Mouse (Mus musculus) embryonic facial prominence, embryonic 11.5 days (tissue): ENCODE results near the gene Cd9. TPM values are rescaled to one million over a fixed set of nuclear protein-coding genes. Genes with fewer than 3 reads are reported as not detected.
A peak's percentile ranks its signal among the peaks of the same experiment; 100 is the strongest.

Experiments
- ATAC-seq: fragments of 200-750 bp; cut with Nextera tagmentation; replicated peaks from 2 replicates; pipeline ENCODE4 v1.8.0; 2017; ENCODE audit warnings: low read depth; ENCODE audit not compliant: insufficient number of reproducible peaks, low FRiP score, low TSS enrichment
- DNase-seq: peaks from one replicate; pipeline ENCODE4 v3.0.0-alpha.2; 2015; ENCODE audit warnings: low spot score
- H3K27ac ChIP-seq: fragments of 300-500 bp; sonication (generic); replicated peaks from 2 replicates; pipeline ENCODE4 v1.5.1; 2014; ENCODE audit warnings: mild to moderate bottlenecking, low read depth, low read length, control low read depth
- H3K27me3 ChIP-seq: fragments of 300-500 bp; sonication (generic); 2 replicates; pipeline ENCODE4 v1.6.1; 2014; ENCODE audit warnings: mild to moderate bottlenecking, low read length, moderate library complexity, mixed read lengths; ENCODE audit not compliant: control insufficient read depth, insufficient read depth
- H3K36me3 ChIP-seq: fragments of 300-500 bp; sonication (generic); replicated peaks from 2 replicates; pipeline ENCODE4 v1.6.1; 2014; ENCODE audit warnings: low read depth, mild to moderate bottlenecking, low read length, moderate library complexity, mixed read lengths; ENCODE audit not compliant: control insufficient read depth, insufficient read depth
- H3K4me1 ChIP-seq: fragments of 300-500 bp; sonication (generic); 2 replicates; pipeline ENCODE4 v1.6.1; 2014; ENCODE audit warnings: low read length, mixed read lengths; ENCODE audit not compliant: control insufficient read depth, insufficient read depth
- H3K4me2 ChIP-seq: fragments of 300-500 bp; sonication (generic); 2 replicates; pipeline ENCODE4 v1.6.1; 2014; ENCODE audit warnings: low read depth, mild to moderate bottlenecking, control low read depth, low read length, moderate library complexity
- H3K4me3 ChIP-seq: fragments of 300-500 bp; sonication (generic); 2 replicates; pipeline ENCODE4 v1.5.1; 2014; ENCODE audit warnings: low read depth, low read length, control low read depth
- H3K9ac ChIP-seq: fragments of 300-500 bp; sonication (generic); replicated peaks from 2 replicates; pipeline ENCODE4 v1.6.1; 2014; ENCODE audit warnings: mild to moderate bottlenecking, control low read depth, low read length
- H3K9me3 ChIP-seq: fragments of 300-500 bp; sonication (generic); replicated peaks from 2 replicates; pipeline ENCODE4 v1.6.1; 2016; ENCODE audit warnings: mild to moderate bottlenecking, low read length, inconsistent platforms, mixed read lengths; ENCODE audit not compliant: control insufficient read depth
- WGBS: fragments of 180-500 bp; shearing (Covaris S2); extraction: QIAGEN DNeasy Blood & Tissue Kit; methylation state at CpG from one replicate; pipeline ENCODE4 v1.1.7; 2014; 5-methylcytosine and 5-hydroxymethylcytosine counted together
- polyA plus RNA-seq: library from polyadenylated mRNA; unstranded; fragments of >200 nt; fragmentation: Nextera tagmentation; extraction: Ambion mirVana; gene quantifications from 2 replicates; pipeline ENCODE4 v1.2.1, GENCODE M21; 2014

Cd9 gene
- polyA plus RNA-seq, 1 experiment from 2014 or later, result 55.4 TPM

DNA sequence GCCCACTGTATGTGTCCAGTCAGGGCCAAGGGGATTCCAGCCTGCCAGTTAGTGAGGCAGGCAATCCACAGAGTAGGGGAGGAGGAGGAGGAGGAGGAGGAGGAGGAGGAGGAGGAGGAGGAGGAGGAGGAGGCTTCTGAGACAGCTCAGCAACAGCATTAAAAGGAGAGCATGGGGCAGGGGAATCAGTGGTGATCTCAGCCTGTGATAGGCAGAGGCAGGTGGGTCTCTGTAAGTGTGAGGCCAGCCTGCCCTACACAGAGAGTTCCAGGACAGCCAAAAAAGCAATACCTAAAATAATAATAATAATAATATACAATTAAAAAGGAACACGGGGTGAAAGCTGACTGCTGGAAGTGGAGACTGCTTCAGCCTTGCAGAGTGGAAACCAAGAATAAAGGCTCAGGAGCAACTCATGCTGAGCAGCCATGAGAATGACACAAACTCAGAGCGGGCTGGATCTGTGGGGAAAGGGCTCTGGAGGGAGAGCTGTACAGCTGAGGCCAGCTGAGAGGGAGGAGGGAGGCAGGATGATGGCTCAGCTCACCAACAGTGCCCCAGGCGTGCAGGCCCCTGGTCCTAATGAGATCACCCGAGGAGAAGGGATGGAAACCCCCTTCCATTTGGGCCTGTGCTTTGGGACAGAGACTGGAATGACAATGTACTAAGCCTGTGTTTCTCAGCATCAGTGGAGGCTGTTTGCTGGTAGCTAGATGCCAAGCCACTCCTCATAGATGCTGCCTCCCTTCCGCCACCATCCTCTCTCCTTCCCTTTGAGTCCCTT, 59.7 kb downstream of the Cd9 start:
- no peaks in the 10 kb centered on the region for H3K27me3 ChIP-seq
- H3K4me3 ChIP-seq, result no peak overlapping the region
- no peaks in the 10 kb centered on the region for H3K9me3 ChIP-seq
- no peak overlapping the region for H3K9ac ChIP-seq
- H3K4me2 ChIP-seq, result no peak overlapping the region
- H3K4me1 ChIP-seq, result no peaks in the 10 kb centered on the region
- H3K27ac ChIP-seq, result no peak overlapping the region
- H3K36me3 ChIP-seq, result no peaks in the 10 kb centered on the region
- 60% methylated on average over 5 of the region's 5 CpGs for WGBS
- ATAC-seq, result no peak
- DNase-seq, result no peak

DNA sequence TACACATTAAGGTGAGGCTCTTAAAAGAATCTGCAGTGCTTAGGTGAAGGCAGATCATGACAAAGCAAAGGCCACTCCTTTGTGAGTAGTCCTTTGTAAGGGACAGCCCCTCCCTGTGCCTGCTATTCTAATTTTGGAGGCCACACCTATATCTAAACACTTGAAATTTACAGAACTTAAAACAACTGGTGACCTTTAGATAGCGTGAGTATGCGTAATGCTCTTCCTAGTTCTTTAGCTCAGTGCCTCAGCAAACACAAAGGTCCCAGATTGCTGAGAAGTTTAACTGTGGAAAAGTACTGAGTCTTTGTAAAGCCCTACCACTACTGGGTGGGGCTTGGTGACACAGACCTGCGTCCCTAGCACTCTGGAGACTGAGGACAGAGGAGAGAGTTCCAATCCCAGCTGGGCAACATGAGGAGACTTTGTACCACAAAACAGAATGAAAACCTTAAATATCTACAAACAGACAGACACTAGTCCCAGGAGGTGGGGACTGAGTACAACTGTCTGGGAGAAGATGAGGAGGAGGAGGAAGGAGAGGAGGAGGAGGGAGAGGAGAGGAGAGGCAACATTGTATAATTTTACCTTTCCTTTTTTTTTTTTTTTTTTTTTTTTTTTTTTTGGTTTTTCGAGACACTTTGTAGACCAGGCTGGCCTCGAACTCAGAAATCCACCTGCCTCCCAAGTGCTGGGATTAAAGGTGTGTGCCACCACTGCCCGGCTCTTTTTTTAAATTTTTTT, 60.7 kb downstream of the Cd9 start:
- Histone ChIP-seq H3K36me3 (no peaks in the 10 kb centered on the region), H3K9ac (no peak overlapping the region), H3K4me3 (no peak overlapping the region), H3K27me3 (no peaks in the 10 kb centered on the region), H3K4me2 (no peak overlapping the region), H3K27ac (no peak overlapping the region), H3K4me1 (no peaks in the 10 kb centered on the region), H3K9me3 (no peaks in the 10 kb centered on the region)
- ATAC-seq (no peak), DNase-seq (no peak)
- WGBS, result 78% methylated on average over 6 of the region's 6 CpGs

DNA sequence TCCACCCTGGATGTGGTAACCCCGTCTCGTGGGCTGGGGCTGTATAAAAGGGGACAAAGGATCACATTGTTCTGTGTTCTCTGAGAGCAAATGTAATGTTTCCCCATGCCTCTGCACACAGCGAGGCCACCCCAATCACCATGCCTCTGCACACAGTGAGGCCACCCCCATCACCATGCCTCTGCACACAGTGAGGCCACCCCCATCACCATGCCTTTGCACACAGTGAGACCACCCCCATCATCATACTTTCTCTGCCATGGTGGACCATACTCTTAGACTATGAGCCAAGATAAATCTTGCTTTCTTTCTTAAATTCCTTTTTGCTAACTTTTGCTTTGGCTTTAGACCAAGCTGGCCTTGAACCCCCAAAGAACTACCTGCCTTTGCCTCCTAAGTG, 61.3 kb downstream of the Cd9 start:
- Histone ChIP-seq H3K9me3 (no peaks in the 10 kb centered on the region), H3K4me2 (no peak overlapping the region), H3K4me3 (no peak overlapping the region), H3K27ac (no peak overlapping the region), H3K36me3 (no peaks in the 10 kb centered on the region), H3K27me3 (no peaks in the 10 kb centered on the region), H3K9ac (no peak overlapping the region), H3K4me1 (no peaks in the 10 kb centered on the region)
- no peak for DNase-seq
- no peak for ATAC-seq
- 28% methylated on average over 3 of the region's 3 CpGs for WGBS

DNA sequence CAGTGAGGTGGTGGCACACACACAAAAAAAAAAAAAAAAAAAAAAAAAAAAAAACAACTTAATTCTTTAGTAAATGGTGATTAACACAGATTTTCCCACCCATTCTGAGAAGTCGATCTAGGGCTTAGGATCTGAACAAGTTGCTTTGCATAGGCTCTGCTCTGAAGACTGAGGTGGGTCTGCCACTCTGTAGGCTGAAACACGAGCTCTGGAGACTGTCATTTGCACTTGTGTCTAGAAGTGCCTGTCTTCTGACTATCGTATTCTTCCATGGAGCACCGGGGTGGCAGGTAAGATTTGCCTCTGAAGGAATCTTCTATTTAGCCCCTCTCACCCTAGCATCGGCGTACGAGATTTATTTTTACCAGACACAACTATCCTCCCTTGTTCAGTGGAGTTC, 62.1 kb downstream of the Cd9 start:
- no peak overlapping the region for H3K9ac ChIP-seq
- ATAC-seq (no peak), DNase-seq (no peak)
- no peaks in the 10 kb centered on the region for H3K36me3 ChIP-seq
- no peaks in the 10 kb centered on the region for H3K27me3 ChIP-seq
- no peak overlapping the region for H3K27ac ChIP-seq
- no peaks in the 10 kb centered on the region for H3K4me1 ChIP-seq
- no peak overlapping the region for H3K4me2 ChIP-seq
- H3K9me3 ChIP-seq, result no peaks in the 10 kb centered on the region
- no peak overlapping the region for H3K4me3 ChIP-seq
- 82% methylated on average over 7 of the region's 7 CpGs for WGBS

DNA sequence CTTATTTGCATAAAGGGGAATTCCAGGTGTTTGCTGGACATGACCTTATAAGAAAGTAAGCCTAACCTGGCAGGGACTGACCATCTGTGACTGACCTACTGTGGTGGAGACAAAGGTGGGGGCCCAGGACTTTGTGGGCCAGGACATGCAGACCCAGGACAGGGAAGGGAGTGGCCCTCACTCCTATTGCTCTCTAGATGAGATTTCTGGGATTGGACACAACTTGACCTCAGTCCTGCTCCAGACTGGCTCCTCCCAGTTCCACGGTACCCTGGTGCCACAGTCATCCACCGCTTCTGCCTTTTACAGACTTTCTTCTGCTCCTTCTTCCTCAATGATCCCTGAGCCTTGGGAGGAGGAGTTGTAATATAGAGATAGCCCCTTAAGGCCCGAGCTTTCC, 63.6 kb downstream of the Cd9 start:
- H3K9me3 ChIP-seq, result no peaks in the 10 kb centered on the region
- ATAC-seq (no peak), DNase-seq (no peak)
- no peak overlapping the region for H3K4me3 ChIP-seq
- WGBS, result 66% methylated on average over 3 of the region's 3 CpGs
- H3K27me3 ChIP-seq, result no peaks in the 10 kb centered on the region
- H3K27ac ChIP-seq, result no peak overlapping the region
- no peak overlapping the region for H3K4me2 ChIP-seq
- no peaks in the 10 kb centered on the region; the same call in 1 of the 2 replicates for H3K4me1 ChIP-seq
- H3K9ac ChIP-seq, result no peak overlapping the region
- H3K36me3 ChIP-seq, result no peaks in the 10 kb centered on the region

DNA sequence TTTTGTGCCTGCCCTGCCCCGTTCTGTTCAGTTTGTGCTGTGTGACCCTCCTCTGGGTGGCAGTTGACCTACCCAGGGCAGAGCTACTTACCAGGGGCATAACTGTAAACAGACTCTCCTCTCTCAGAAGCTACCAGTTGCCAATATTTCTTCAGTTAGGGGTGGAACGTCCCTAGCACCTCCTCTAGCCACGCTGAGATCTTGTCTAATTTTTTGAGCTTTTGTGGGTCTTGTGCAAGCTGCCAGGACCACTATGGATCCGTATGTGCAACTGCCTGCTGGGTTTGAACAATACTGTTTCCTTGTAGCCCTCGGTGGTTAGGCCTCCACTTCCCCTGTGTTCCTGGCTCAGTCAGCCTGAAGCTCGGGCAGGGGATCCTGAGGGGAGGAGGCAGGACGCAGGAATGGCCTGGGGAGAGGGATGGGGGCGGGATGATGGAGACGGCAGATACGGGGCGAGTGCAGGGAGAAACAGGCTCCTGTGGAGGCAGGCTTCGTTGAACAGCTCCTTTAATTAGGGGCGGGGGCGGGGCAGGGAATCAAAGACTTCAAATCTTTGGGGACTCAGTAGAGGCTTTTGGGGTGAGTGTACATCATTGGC, 64.1 kb downstream of the Cd9 start:
- H3K9ac ChIP-seq, result no peak overlapping the region
- H3K4me3 ChIP-seq, result no peak overlapping the region
- no peaks in the 10 kb centered on the region for H3K36me3 ChIP-seq
- no peaks in the 10 kb centered on the region for H3K27me3 ChIP-seq
- H3K27ac ChIP-seq, result no peak overlapping the region
- WGBS, result 8% methylated on average over 14 of the region's 14 CpGs
- no peaks in the 10 kb centered on the region for H3K9me3 ChIP-seq
- DNase-seq, result peak; percentile 33
- ATAC-seq, result no peak
- no peaks in the 10 kb centered on the region; the same call in 1 of the 2 replicates for H3K4me1 ChIP-seq
- no peak overlapping the region for H3K4me2 ChIP-seq

DNA sequence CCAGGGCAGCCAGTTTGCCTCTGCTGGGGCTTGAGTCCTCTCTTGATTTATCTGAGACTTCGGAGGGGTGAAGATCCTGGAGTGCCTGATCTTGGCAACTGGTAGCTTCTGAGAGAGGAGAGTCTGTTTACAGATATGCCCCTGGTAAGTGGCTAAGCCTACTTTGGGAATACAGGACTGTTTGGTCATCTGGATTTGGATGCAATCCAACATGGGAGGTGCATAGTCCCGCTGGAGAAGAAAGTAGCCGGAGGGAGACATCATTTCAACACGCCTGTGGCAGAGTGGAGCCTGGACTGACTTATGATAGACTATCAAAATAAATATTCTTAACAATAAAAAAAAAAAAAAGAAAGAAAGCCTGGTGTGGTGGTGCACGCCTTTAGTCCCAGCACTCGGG, 64.8 kb downstream of the Cd9 start:
- no peak for DNase-seq
- 91% methylated on average over 6 of the region's 6 CpGs for WGBS
- Histone ChIP-seq H3K4me1 (no peaks in the 10 kb centered on the region; the same call in 1 of the 2 replicates), H3K9me3 (no peaks in the 10 kb centered on the region), H3K4me2 (no peak overlapping the region), H3K27ac (no peak overlapping the region), H3K9ac (no peak overlapping the region), H3K4me3 (no peak overlapping the region), H3K27me3 (no peaks in the 10 kb centered on the region), H3K36me3 (no peaks in the 10 kb centered on the region)
- ATAC-seq, result no peak
